ENCODE assay signal across 1 mouse cellular context in genomic region chr3:122406416-122406815, GRCm38 (mm10).
TF ChIP-seq lines count a peak whose summit lies in the region.

No protein-coding gene starts in this region.

TF ChIP-seq in CH12.LX, 34 proteins besides CTCF, POLR2A, EP300 and RAD21 (continued from another document):
- TF ChIP-seq USF1 (IDR thresholded peaks at IDR 0.05; ENCODE audit: low read depth, low read length): no peak
- no peak for TF ChIP-seq UBTF (IDR thresholded peaks at IDR 0.05; ENCODE audit: low read depth, low read length)
- peak; percentile 85; the same call in 1 of the 2 replicates for TF ChIP-seq CHD2 (IDR thresholded peaks at IDR 0.05; ENCODE audit: low read length)
- no peak for TF ChIP-seq ZKSCAN1 (IDR thresholded peaks at IDR 0.05; ENCODE audit: borderline replicate concordance, low read depth, low read length)
- TF ChIP-seq USF2 (conservative IDR thresholded peaks at IDR 0.05; ENCODE audit: low read depth, low read length): no peak
- TF ChIP-seq BHLHE40 (IDR thresholded peaks at IDR 0.05; ENCODE audit: low read depth, low read length): peak; percentile 95
- TF ChIP-seq TBP (conservative IDR thresholded peaks at IDR 0.05; ENCODE audit: low read depth, low read length): no peak
- TF ChIP-seq E2F4 (IDR thresholded peaks at IDR 0.05; ENCODE audit: insufficient replicate concordance, low read depth, low read length): no peak
- no peak for TF ChIP-seq MXI1 (IDR thresholded peaks at IDR 0.05; ENCODE audit: low read depth, low read length)
- TF ChIP-seq IRF4 (IDR thresholded peaks at IDR 0.05; ENCODE audit: low read depth, low read length): peak; percentile 95
- peak; percentile 61 for TF ChIP-seq ELF1 (IDR thresholded peaks at IDR 0.05; ENCODE audit: low read depth, low read length)
- peak; percentile 88 for TF ChIP-seq MEF2A (IDR thresholded peaks at IDR 0.05; ENCODE audit: borderline replicate concordance, low read depth, low read length)
